Mouse (Mus musculus) kidney, adult 8-10 months (tissue): ENCODE measurements around the gene Sh3bgr.

Source experiments
- DNase-seq, 2 experiments: peaks; one replicate each; pipeline ENCODE4 v3.0.0; 2022

Sh3bgr gene

GRCm38 (mm10) chr16:96210856-96211255 lies 10.6 kb downstream of the Sh3bgr start:
- DNase-seq = no peak

GRCm38 (mm10) chr16:96213027-96213426 lies 12.8 kb downstream of the Sh3bgr start:
- no peak for DNase-seq

- no peak for DNase-seq
These were observed 21.2 kb downstream of the Sh3bgr start for GRCm38 (mm10) chr16:96221491-96221890.

GRCm38 (mm10) chr16:96221959-96222358 lies 21.7 kb downstream of the Sh3bgr start:
- no peak for DNase-seq

GRCm38 (mm10) chr16:96222452-96222851 lies 22.2 kb downstream of the Sh3bgr start:
- DNase-seq = no peak

- DNase-seq = no peak
These were observed 28.2 kb downstream of the Sh3bgr start for GRCm38 (mm10) chr16:96228438-96228837.

- DNase-seq = no peak
These were observed 28.9 kb downstream of the Sh3bgr start for GRCm38 (mm10) chr16:96229044-96229555.

GRCm38 (mm10) chr16:96230411-96230810 lies 30.2 kb downstream of the Sh3bgr start:
- peak; percentile 61 to 78 for DNase-seq

- DNase-seq = no peak
These were observed 31.0 kb downstream of the Sh3bgr start for GRCm38 (mm10) chr16:96231251-96231650.

- DNase-seq = no peak
These were observed 31.7 kb downstream of the Sh3bgr start for GRCm38 (mm10) chr16:96231974-96232373.

- DNase-seq = no peak
These were observed 33.7 kb downstream of the Sh3bgr start for GRCm38 (mm10) chr16:96233996-96234395.

GRCm38 (mm10) chr16:96235366-96235970 lies 35.2 kb downstream of the Sh3bgr start, which contains the start of gene B3galt5:
TSS of gene B3galt5 (plus strand) at chr16:96235801.
- DNase-seq = no peak

GRCm38 (mm10) chr16:96244496-96244895 lies 44.2 kb downstream of the Sh3bgr start:
- DNase-seq = no peak

GRCm38 (mm10) chr16:96249635-96250034 lies 49.4 kb downstream of the Sh3bgr start:
- no peak for DNase-seq

GRCm38 (mm10) chr16:96252146-96252545 lies 51.9 kb downstream of the Sh3bgr start:
- no peak for DNase-seq

- peak; percentile 58 to 60 for DNase-seq
These were observed 58.2 kb downstream of the Sh3bgr start for GRCm38 (mm10) chr16:96258429-96258828.

GRCm38 (mm10) chr16:96271736-96272135 lies 71.5 kb downstream of the Sh3bgr start:
- no peak for DNase-seq

- no peak for DNase-seq
These were observed 72.8 kb downstream of the Sh3bgr start for GRCm38 (mm10) chr16:96272929-96273619.

GRCm38 (mm10) chr16:96276596-96276995 lies 76.3 kb downstream of the Sh3bgr start:
- DNase-seq = no peak
